Mouse (Mus musculus): ENCODE results near the gene Sde2. TPM values are rescaled to one million over a fixed set of nuclear protein-coding genes. Genes with fewer than 3 reads are reported as not detected.
A peak's percentile ranks its signal among the peaks of the same experiment; 100 is the strongest.

Sde2 gene
- polyA plus RNA-seq, 1 experiment: 18.4 TPM

GRCm38 (mm10) chr1:180904815-180905080 is 53.8 kb downstream of the Sde2 start:
- H3K36me3 ChIP-seq (ENCODE audit: control insufficient read depth, insufficient read depth, low read length): 0 out of 2 replicates have a peak, but pooled peaks cover 4% of the 10 kb centered on the region
- H3K4me3 ChIP-seq (ENCODE audit: control insufficient read depth, insufficient read depth, low read length): peak overlapping the region; percentile 85
- DNase-seq: no peak
- 1% methylated on average over 5 of the region's 5 CpGs for WGBS
- peaks cover 13% of the 10 kb centered on the region for H3K4me1 ChIP-seq (replicated peaks; ENCODE audit: control insufficient read depth, insufficient read depth, low read length)
- no peak for TF ChIP-seq CTCF (IDR thresholded peaks at IDR 0.05; ENCODE audit: borderline replicate concordance, control insufficient read depth, extremely low read depth, insufficient read depth, low read length, poor library complexity)
- no peak for TF ChIP-seq POLR2A (IDR thresholded peaks at IDR 0.05; ENCODE audit: control insufficient read depth, extremely low read depth, insufficient read depth, low read length, poor library complexity)
- peak overlapping the region; percentile 4; the same call in 1 of the 2 replicates for H3K27ac ChIP-seq (ENCODE audit: control insufficient read depth, insufficient read depth, low read length)
- H3K27me3 ChIP-seq (ENCODE audit: control insufficient read depth, insufficient read depth, low read length): no peaks in the 10 kb centered on the region

- Histone ChIP-seq H3K4me3 (ENCODE audit: control insufficient read depth, insufficient read depth, low read length) (peak overlapping the region; percentile 27), H3K27ac (ENCODE audit: control insufficient read depth, insufficient read depth, low read length) (no peak overlapping the region), H3K27me3 (ENCODE audit: control insufficient read depth, insufficient read depth, low read length) (no peaks in the 10 kb centered on the region), H3K36me3 (ENCODE audit: control insufficient read depth, insufficient read depth, low read length) (0 out of 2 replicates have a peak, but pooled peaks cover 4% of the 10 kb centered on the region), H3K4me1 (replicated peaks; ENCODE audit: control insufficient read depth, insufficient read depth, low read length) (peaks cover 13% of the 10 kb centered on the region)
- DNase-seq: no peak
- WGBS: 78% methylated on average over 6 of the region's 6 CpGs
- TF ChIP-seq POLR2A (IDR thresholded peaks at IDR 0.05; ENCODE audit: control insufficient read depth, extremely low read depth, insufficient read depth, low read length, poor library complexity) (no peak), CTCF (IDR thresholded peaks at IDR 0.05; ENCODE audit: borderline replicate concordance, control insufficient read depth, extremely low read depth, insufficient read depth, low read length, poor library complexity) (no peak)
Measured at GRCm38 (mm10) chr1:180905307-180905706, 54.4 kb downstream of the Sde2 start.

- WGBS: 95% methylated on average over 17 of the region's 17 CpGs
- Histone ChIP-seq H3K27me3 (ENCODE audit: control insufficient read depth, insufficient read depth, low read length) (no peaks in the 10 kb centered on the region), H3K27ac (ENCODE audit: control insufficient read depth, insufficient read depth, low read length) (peak overlapping the region; percentile 72; the same call in 1 of the 2 replicates), H3K4me3 (ENCODE audit: control insufficient read depth, insufficient read depth, low read length) (peak overlapping the region; percentile 27), H3K36me3 (ENCODE audit: control insufficient read depth, insufficient read depth, low read length) (0 out of 2 replicates have a peak, but pooled peaks cover 4% of the 10 kb centered on the region), H3K4me1 (replicated peaks; ENCODE audit: control insufficient read depth, insufficient read depth, low read length) (peaks cover 15% of the 10 kb centered on the region)
- DNase-seq: no peak
- no peak for TF ChIP-seq CTCF (IDR thresholded peaks at IDR 0.05; ENCODE audit: borderline replicate concordance, control insufficient read depth, extremely low read depth, insufficient read depth, low read length, poor library complexity)
- no peak for TF ChIP-seq POLR2A (IDR thresholded peaks at IDR 0.05; ENCODE audit: control insufficient read depth, extremely low read depth, insufficient read depth, low read length, poor library complexity)
Measured at GRCm38 (mm10) chr1:180905876-180906275, 54.9 kb downstream of the Sde2 start.

- WGBS: 85% methylated on average over 24 of the region's 24 CpGs
- 0 out of 2 replicates have a peak, but pooled peaks cover 4% of the 10 kb centered on the region for H3K36me3 ChIP-seq (ENCODE audit: control insufficient read depth, insufficient read depth, low read length)
- peaks cover 22% of the 10 kb centered on the region for H3K4me1 ChIP-seq (replicated peaks; ENCODE audit: control insufficient read depth, insufficient read depth, low read length)
- H3K27me3 ChIP-seq (ENCODE audit: control insufficient read depth, insufficient read depth, low read length): no peaks in the 10 kb centered on the region
- TF ChIP-seq CTCF (IDR thresholded peaks at IDR 0.05; ENCODE audit: borderline replicate concordance, control insufficient read depth, extremely low read depth, insufficient read depth, low read length, poor library complexity): no peak
- no peak for TF ChIP-seq POLR2A (IDR thresholded peaks at IDR 0.05; ENCODE audit: control insufficient read depth, extremely low read depth, insufficient read depth, low read length, poor library complexity)
- DNase-seq: no peak
- peak overlapping the region; percentile 27 for H3K4me3 ChIP-seq (ENCODE audit: control insufficient read depth, insufficient read depth, low read length)
- H3K27ac ChIP-seq (ENCODE audit: control insufficient read depth, insufficient read depth, low read length): peak overlapping the region; percentile 72
Measured at GRCm38 (mm10) chr1:180906461-180907147, 55.7 kb downstream of the Sde2 start.

- no peak for DNase-seq
- 0 out of 2 replicates have a peak, but pooled peaks cover 4% of the 10 kb centered on the region for H3K36me3 ChIP-seq (ENCODE audit: control insufficient read depth, insufficient read depth, low read length)
- no peaks in the 10 kb centered on the region for H3K27me3 ChIP-seq (ENCODE audit: control insufficient read depth, insufficient read depth, low read length)
- no peak overlapping the region for H3K27ac ChIP-seq (ENCODE audit: control insufficient read depth, insufficient read depth, low read length)
- 62% methylated on average over 8 of the region's 8 CpGs for WGBS
- TF ChIP-seq CTCF (IDR thresholded peaks at IDR 0.05; ENCODE audit: borderline replicate concordance, control insufficient read depth, extremely low read depth, insufficient read depth, low read length, poor library complexity) (no peak), POLR2A (IDR thresholded peaks at IDR 0.05; ENCODE audit: control insufficient read depth, extremely low read depth, insufficient read depth, low read length, poor library complexity) (no peak)
- H3K4me1 ChIP-seq (replicated peaks; ENCODE audit: control insufficient read depth, insufficient read depth, low read length): peaks cover 32% of the 10 kb centered on the region
- H3K4me3 ChIP-seq (ENCODE audit: control insufficient read depth, insufficient read depth, low read length): no peak overlapping the region
Measured at GRCm38 (mm10) chr1:180911138-180911537, 60.2 kb downstream of the Sde2 start.

GRCm38 (mm10) chr1:180911653-180912287 is 60.8 kb downstream of the Sde2 start:
- 0 out of 2 replicates have a peak, but pooled peaks cover 4% of the 10 kb centered on the region for H3K36me3 ChIP-seq (ENCODE audit: control insufficient read depth, insufficient read depth, low read length)
- WGBS: 24% methylated on average over 20 of the region's 20 CpGs
- DNase-seq: no peak
- TF ChIP-seq CTCF (IDR thresholded peaks at IDR 0.05; ENCODE audit: borderline replicate concordance, control insufficient read depth, extremely low read depth, insufficient read depth, low read length, poor library complexity) (no peak), POLR2A (IDR thresholded peaks at IDR 0.05; ENCODE audit: control insufficient read depth, extremely low read depth, insufficient read depth, low read length, poor library complexity) (no peak)
- peak overlapping the region; percentile 55; the same call in 1 of the 2 replicates for H3K27ac ChIP-seq (ENCODE audit: control insufficient read depth, insufficient read depth, low read length)
- H3K4me1 ChIP-seq (replicated peaks; ENCODE audit: control insufficient read depth, insufficient read depth, low read length): peaks cover 36% of the 10 kb centered on the region
- no peaks in the 10 kb centered on the region for H3K27me3 ChIP-seq (ENCODE audit: control insufficient read depth, insufficient read depth, low read length)
- H3K4me3 ChIP-seq (ENCODE audit: control insufficient read depth, insufficient read depth, low read length): peak overlapping the region; percentile 6; the same call in 1 of the 2 replicates
